Mouse (Mus musculus) Muller cell, postnatal 12 days (primary cell): Measurements from ENCODE around the gene Ccnd3.

Source experiments
- DNase-seq: peaks from one replicate; pipeline ENCODE4 v3.0.0-alpha.2; 2015; ENCODE audit errors: inconsistent ontology term

Gene Ccnd3

GRCm38 (mm10) chr17:47504941-47505346 lies at the start of gene Ccnd3:
TSS of gene Ccnd3 (plus strand) at chr17:47505051.
- peak; percentile 91 for DNase-seq

DNA sequence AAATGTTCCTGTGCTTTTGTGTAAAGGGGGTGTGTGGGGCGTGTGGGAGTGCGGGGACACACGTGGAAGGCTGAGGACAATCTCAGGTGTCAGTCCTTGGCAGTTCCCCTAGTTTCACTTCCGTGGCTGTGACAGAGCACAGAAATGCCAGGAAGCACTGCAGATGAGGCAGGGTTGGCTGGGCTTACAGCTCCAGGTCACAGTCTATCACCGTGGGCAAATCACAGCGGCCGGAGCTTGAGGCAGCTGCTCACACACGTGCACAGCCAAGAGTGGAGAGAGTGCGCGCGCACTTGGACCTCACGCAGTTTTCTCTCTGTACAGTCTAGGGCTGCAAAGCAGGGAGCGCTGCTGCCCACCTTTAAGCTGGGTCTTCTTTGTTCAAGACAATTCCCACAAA lies 46.5 kb upstream of the Ccnd3 start:
- no peak for DNase-seq

DNA sequence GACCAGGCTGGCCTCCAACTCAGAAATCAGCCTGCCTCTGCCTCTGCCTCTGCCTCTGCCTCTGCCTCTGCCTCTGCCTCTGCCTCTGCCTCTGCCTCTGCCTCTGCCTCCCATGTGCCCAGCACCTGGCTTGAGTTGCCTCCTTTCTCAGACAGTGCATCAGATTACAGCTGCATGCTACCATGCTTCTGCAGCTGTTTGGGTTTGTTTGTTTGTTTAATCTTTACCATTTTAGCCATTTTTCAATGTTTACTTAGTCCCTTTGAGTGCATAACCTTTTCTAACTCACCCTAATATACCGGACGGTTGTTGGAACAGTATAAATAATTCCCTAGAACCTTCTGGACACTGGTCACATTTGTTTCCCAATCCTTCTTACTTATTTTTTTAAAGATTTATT lies 45.9 kb upstream of the Ccnd3 start:
- no peak for DNase-seq

GRCm38 (mm10) chr17:47459341-47459919 lies 45.4 kb upstream of the Ccnd3 start:
- DNase-seq = no peak

GRCm38 (mm10) chr17:47461688-47462087 lies 43.2 kb upstream of the Ccnd3 start:
- no peak for DNase-seq

DNA sequence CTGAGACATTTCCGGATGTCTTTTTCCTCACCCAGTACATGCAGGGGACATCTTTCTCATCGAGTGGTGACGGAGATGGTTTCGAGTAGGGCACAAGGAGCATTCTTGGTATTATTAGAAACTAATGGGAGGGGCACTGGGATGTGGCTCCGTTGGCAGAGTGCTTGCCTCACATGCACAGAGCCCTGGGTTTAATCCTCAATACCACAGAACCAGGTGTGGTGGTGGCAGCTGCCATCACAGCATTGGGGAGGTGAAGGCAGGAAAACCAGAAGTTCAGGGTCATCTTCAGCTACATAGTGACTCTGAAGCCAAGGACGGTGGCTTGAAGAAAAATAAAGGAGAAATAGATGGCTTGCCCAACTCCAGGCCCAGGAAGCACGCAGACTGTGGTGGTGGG lies 42.6 kb upstream of the Ccnd3 start:
- no peak for DNase-seq

GRCm38 (mm10) chr17:47462728-47463388 lies 42.0 kb upstream of the Ccnd3 start:
- no peak for DNase-seq

DNA sequence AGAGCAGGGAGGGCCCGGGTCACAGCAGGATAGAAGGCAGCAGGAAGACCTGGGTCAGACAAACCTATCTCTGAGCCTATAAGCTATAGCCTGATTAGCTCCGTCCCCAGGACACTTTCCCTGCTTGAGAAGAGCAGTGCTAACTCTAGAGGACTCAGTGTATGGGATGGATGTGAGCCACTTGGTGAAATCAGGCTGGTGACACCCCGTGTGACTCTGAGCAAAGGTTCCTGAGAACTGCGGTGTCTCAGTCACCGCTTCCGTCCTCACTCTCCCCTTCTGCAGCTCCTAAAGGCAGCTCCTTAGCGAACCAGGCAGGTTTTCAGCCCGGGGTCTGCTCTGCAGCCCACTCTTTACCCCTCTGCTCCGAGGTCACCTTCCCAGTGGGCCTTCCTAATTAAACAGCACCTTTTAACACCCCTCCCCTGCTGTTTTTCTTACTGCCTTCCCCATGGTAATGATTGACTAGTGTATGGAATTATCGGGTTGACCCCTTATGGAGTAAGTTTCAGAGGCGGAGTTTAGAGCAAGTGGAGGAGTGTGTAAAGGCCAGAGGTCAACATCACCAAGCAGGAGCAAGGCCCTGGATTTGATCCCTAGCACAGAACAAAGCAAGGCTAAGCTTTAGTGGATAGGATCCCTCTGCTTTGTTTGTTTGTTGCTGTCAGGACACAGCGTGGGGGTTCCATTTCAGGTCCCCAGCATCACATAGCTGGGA lies 40.4 kb upstream of the Ccnd3 start:
- DNase-seq = no peak

GRCm38 (mm10) chr17:47465016-47465415 lies 39.8 kb upstream of the Ccnd3 start:
- DNase-seq = no peak

- DNase-seq = no peak
Observed at GRCm38 (mm10) chr17:47466284-47466683, 38.6 kb upstream of the Ccnd3 start.

DNA sequence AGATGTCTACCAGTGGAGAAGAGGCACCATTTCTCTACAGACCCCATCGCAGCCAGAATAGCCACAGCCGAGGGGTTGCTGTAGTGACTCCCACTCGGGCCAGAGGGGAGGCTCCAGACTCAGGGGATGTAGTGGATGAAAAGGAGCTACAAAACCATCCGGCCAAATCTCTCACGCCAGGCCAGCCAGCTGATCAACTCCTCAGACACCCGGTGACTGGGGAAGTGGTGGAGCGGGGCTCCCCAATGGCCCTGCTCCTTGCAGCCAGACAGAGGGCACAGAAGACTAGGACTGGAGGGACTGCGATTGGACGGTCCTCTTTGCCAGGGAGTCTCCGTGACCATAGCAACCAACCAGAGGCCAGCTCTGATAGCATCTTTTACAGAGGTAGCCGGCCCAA lies 37.2 kb upstream of the Ccnd3 start:
- DNase-seq = no peak

DNA sequence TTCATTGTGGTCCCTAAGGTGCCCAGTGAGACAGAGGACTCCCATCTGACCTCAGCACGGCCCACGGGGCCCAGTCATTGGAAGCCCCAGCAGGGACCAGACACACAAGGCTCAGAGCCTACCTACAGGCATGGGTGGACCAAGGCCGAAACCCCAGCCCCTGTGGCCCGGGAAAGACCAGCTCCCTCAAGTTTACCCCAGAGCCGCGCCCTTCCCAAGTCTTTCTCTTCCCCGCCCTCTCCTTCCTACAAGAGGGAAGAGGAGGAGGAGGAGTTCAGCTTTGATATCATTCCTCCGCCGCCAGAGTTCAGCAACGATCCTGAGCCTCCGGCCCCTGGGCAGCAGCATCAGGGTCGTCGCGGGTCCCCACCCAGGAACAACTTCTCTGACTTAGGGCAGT lies 36.8 kb upstream of the Ccnd3 start:
- DNase-seq = no peak

GRCm38 (mm10) chr17:47468466-47468865 lies 36.4 kb upstream of the Ccnd3 start:
- no peak for DNase-seq

- DNase-seq = no peak
Observed at GRCm38 (mm10) chr17:47469642-47470041, 35.2 kb upstream of the Ccnd3 start.

- no peak for DNase-seq
Observed at GRCm38 (mm10) chr17:47470121-47470520, 34.7 kb upstream of the Ccnd3 start.

DNA sequence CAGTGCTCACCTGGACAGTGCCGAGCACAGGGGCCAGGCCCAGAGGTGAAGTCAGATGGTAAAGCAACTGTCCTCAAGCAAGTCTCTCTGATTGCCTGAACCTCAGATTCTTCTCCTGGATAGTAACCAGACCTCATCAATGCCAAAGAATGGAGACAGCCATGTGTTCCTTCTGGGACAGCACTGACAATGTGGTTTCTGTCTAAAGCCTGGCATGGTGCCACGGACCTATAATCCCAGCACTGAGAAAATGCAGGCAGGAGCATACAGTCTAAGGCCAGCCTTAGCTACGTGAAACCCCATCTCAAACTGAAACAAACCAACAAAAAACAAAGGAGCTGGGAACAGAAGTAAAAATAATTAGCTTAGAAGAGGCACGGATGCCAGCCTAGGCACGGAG lies 34.2 kb upstream of the Ccnd3 start:
- DNase-seq = peak; percentile 76

GRCm38 (mm10) chr17:47472435-47473350 lies 32.2 kb upstream of the Ccnd3 start:
- DNase-seq = peak; percentile 49

DNA sequence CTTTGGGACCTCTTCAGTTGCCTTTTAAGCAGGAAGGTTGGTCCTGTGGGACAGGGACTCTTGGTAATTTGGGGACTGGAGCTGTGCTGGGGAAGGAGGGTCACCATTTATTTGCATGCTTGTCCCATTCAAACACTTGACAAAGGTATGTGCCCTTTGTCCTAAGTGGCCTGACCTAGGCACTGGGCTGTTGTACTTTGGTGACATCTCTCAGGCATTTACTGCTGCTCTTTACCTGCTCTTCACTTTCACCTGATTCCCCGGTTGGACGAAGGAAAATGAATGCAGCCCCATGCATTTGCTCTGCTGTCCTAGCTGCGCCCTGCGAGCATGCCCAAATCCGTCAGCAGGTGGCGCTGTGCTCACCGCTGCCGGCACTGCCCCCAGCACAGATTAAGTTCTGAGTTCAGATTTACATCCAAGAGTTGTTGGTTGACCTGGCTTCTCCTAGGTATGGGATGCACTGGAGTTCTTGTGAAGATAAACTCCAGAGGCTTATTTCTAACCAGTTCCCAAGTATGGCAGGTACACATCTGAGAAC lies 31.3 kb upstream of the Ccnd3 start:
- no peak for DNase-seq

DNA sequence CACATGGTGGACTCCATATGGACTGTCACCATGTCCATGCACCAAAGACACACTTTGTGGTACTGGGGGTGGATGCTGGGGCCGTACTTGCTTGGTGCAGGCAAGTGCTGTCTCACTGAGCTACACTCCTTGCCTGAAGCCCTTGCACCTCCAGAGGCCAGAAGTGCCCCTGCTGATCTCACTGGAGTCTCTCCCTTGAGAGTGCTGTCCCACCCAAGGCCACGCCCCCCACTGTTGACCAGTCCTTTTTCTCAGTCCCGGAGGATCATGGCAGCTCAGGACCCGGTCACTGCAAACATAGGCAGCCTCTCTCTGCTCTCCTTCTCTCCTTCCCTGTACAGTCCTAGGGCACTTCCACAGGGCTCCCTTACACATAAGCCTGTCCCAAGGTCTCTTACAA lies 30.6 kb upstream of the Ccnd3 start:
- DNase-seq = no peak

GRCm38 (mm10) chr17:47475181-47475580 lies 29.7 kb upstream of the Ccnd3 start:
- no peak for DNase-seq

DNA sequence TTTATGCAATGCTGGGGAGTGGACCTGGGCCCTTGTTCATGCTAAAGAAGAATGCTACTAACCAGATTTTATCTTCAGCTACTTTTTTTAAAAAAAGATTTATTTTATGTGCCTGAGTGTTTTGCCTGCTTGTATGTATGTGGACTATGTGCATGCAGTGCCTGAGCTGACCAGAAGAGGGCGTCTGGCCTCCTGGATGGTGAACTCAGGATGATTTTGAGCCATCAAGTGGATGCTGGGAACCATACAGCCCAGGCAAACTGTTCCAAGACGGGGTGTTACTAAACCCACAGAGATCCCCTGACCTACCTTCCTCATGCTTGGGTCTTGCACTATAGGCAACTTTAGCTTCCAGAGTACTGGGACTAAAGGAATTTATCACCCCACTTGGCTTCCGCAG lies 29.1 kb upstream of the Ccnd3 start:
- no peak for DNase-seq

- DNase-seq = no peak
Observed at GRCm38 (mm10) chr17:47479887-47480286, 25.0 kb upstream of the Ccnd3 start.
